Mouse (Mus musculus) heart, embryonic 12.5 days (tissue): ENCODE results near the gene Rbpms2. TPM values are rescaled to one million over a fixed set of nuclear protein-coding genes. Genes with fewer than 3 reads are reported as not detected.
A peak's percentile ranks its signal among the peaks of the same experiment; 100 is the strongest.
"Not testable (repeated sequence)": the region's sequence is repeated elsewhere in the genome, so short reads cannot be mapped to it uniquely, and the experiment has no call there.

ENCODE experiments used
- ATAC-seq: fragments of 200-750 bp; cut with Nextera tagmentation; 2 replicates; pipeline ENCODE4 v1.8.0; 2017; ENCODE audit warnings: moderate TSS enrichment, moderate library complexity; ENCODE audit not compliant: insufficient number of reproducible peaks, low FRiP score
- H3K27ac ChIP-seq: fragments of 300-500 bp; sonication (generic); 2 replicates; pipeline ENCODE4 v1.5.1; 2016; ENCODE audit warnings: mild to moderate bottlenecking, moderate library complexity; ENCODE audit not compliant: poor library complexity, severe bottlenecking
- H3K27me3 ChIP-seq: fragments of 300-500 bp; sonication (generic); replicated peaks from 2 replicates; pipeline ENCODE4 v1.6.1; 2016; ENCODE audit warnings: mild to moderate bottlenecking, moderate library complexity
- H3K36me3 ChIP-seq: fragments of 300-500 bp; sonication (generic); 2 replicates; pipeline ENCODE4 v1.6.1; 2016; ENCODE audit warnings: mild to moderate bottlenecking, moderate library complexity
- H3K4me1 ChIP-seq: fragments of 300-500 bp; sonication (generic); replicated peaks from 2 replicates; pipeline ENCODE4 v1.6.1; 2016; ENCODE audit warnings: mild to moderate bottlenecking
- H3K4me2 ChIP-seq: fragments of 300-500 bp; sonication (generic); 2 replicates; pipeline ENCODE4 v1.6.1; 2016; ENCODE audit warnings: mild to moderate bottlenecking, moderate library complexity
- H3K4me3 ChIP-seq: fragments of 300-500 bp; sonication (generic); 2 replicates; pipeline ENCODE4 v1.5.1; 2016; ENCODE audit warnings: mild to moderate bottlenecking
- H3K9ac ChIP-seq: fragments of 300-500 bp; sonication (generic); 2 replicates; pipeline ENCODE4 v1.6.1; 2016; ENCODE audit warnings: mild to moderate bottlenecking, moderate library complexity
- H3K9me3 ChIP-seq: fragments of 300-500 bp; sonication (generic); replicated peaks from 2 replicates; pipeline ENCODE4 v1.6.1; 2016; ENCODE audit warnings: mild to moderate bottlenecking, moderate library complexity
- WGBS: fragments of 180-500 bp; shearing (Covaris S2); methylation state at CpG from one replicate; pipeline ENCODE4 v1.1.7; 2016; 5-methylcytosine and 5-hydroxymethylcytosine counted together
- polyA plus RNA-seq: library from polyadenylated mRNA; unstranded; fragments of >200 nt; fragmentation: Nextera tagmentation; extraction: Ambion mirVana; gene quantifications from 2 replicates; pipeline ENCODE4 v1.2.1, GENCODE M21; 2016

The Rbpms2 gene
- polyA plus RNA-seq, 1 experiment from 2014 or later: 132 TPM

GRCm38 (mm10) chr9:65679181-65679761 is 49.8 kb downstream of the Rbpms2 start:
- Histone ChIP-seq H3K4me3 (peak overlapping the region; percentile 29), H3K9me3 (no peaks in the 10 kb centered on the region), H3K4me2 (peak overlapping the region; percentile 79), H3K27me3 (no peaks in the 10 kb centered on the region), H3K36me3 (no peaks in the 10 kb centered on the region), H3K4me1 (peaks cover 59% of the 10 kb centered on the region), H3K9ac (peak overlapping the region; percentile 42), H3K27ac (peak overlapping the region; percentile 90)
- WGBS: 20% methylated on average over 5 of the region's 5 CpGs
- ATAC-seq: peak; percentile 26; the same call in 1 of the 2 replicates

DNA sequence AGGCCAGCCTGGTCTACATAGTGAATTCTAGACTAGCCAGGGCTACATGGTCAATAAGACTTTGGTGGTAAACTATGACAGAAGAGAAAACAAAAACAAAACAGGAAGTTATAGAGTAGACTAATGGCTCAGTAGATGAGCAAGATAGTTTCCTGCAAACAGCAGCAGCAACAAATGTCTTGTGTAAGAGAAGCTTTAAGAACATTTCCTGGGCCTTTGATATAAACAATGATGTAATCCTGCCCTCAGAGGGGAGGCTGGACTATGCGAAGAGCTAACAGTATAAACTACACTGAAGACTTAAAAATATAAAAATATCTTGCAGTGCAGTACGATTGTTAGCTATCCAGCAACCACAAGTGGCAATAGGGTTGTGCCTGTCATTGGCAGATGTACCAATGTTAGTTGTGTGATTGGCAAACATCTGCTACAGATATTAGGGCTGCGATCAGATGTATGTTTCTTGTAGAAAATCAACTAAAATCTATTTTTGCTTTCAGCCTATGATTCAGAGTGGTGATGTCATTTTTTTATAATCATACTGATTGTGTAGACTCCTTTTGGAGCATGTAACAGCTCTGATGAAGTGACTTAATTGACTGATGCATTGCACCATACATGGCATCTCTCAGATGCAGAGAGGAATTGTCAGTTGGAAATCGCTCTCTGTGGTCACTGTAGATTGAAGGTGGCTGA is 51.6 kb downstream of the Rbpms2 start:
- 74% methylated on average over 4 of the region's 4 CpGs for WGBS
- no peak for ATAC-seq
- no peak overlapping the region for H3K4me3 ChIP-seq
- H3K9ac ChIP-seq: no peak overlapping the region
- no peak overlapping the region for H3K27ac ChIP-seq
- H3K4me2 ChIP-seq: no peak overlapping the region
- H3K36me3 ChIP-seq: peaks cover 10% of the 10 kb centered on the region
- peaks cover 53% of the 10 kb centered on the region for H3K4me1 ChIP-seq
- no peaks in the 10 kb centered on the region for H3K27me3 ChIP-seq
- H3K9me3 ChIP-seq: no peaks in the 10 kb centered on the region

GRCm38 (mm10) chr9:65681634-65681940 is 52.1 kb downstream of the Rbpms2 start:
- no peak overlapping the region for H3K27ac ChIP-seq
- peaks cover 53% of the 10 kb centered on the region for H3K4me1 ChIP-seq
- H3K9me3 ChIP-seq: no peaks in the 10 kb centered on the region
- WGBS: 88% methylated on average over 2 of the region's 2 CpGs
- no peak overlapping the region for H3K4me3 ChIP-seq
- no peak for ATAC-seq
- peaks cover 15% of the 10 kb centered on the region for H3K36me3 ChIP-seq
- no peaks in the 10 kb centered on the region for H3K27me3 ChIP-seq
- no peak overlapping the region for H3K9ac ChIP-seq
- no peak overlapping the region for H3K4me2 ChIP-seq

- Histone ChIP-seq H3K9ac (no peak overlapping the region), H3K4me1 (peaks cover 51% of the 10 kb centered on the region), H3K27ac (no peak overlapping the region), H3K9me3 (no peaks in the 10 kb centered on the region), H3K4me2 (no peak overlapping the region), H3K4me3 (no peak overlapping the region), H3K27me3 (no peaks in the 10 kb centered on the region), H3K36me3 (peaks cover 21% of the 10 kb centered on the region)
- ATAC-seq: no peak
- 73% methylated on average over 3 of the region's 3 CpGs for WGBS
Observed at GRCm38 (mm10) chr9:65682183-65682582, 52.7 kb downstream of the Rbpms2 start.

DNA sequence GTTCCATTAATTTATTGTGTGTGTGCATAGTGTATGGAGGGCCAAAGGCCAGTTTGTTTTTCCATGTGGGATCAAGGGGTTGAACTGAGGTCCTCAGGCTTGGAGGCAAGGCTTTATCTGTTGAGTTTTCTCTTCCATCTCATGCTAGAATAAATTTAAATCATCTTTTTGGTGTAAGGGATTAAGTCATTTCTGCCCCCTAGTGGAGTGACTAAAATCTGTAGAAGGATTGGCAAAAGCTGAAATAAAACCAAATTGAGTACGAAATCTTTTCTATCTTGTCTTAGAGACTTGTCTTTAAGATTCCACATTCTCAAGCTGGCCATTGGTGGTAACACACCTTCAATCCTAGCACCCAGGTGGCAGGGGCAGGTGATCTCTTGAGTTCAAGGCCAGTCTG is 53.5 kb downstream of the Rbpms2 start:
- 82% methylated on average over 1 of the region's 1 CpGs for WGBS
- Histone ChIP-seq H3K9me3 (no peaks in the 10 kb centered on the region), H3K4me1 (peaks cover 43% of the 10 kb centered on the region), H3K27ac (no peak overlapping the region), H3K4me3 (no peak overlapping the region), H3K4me2 (no peak overlapping the region), H3K9ac (no peak overlapping the region), H3K27me3 (no peaks in the 10 kb centered on the region), H3K36me3 (peaks cover 28% of the 10 kb centered on the region)
- no peak for ATAC-seq

DNA sequence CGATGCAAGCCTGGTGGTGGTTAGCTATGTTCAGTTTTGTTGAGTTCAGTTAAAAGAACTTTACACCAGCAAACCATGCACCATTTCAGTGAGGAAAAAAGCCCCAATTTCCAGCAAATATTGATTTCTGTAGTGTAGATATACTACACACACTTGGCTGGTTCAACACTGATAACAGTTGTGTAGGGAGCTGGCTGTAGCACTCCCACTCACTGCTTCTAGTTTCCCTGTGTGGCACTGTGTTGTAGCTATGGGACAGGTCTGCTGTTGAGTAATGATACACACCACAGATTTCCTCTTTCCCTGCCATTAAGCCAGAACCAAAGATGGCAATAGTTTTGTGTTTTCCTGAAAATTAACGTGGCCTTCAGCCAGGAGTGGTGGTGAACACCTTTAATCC is 55.3 kb downstream of the Rbpms2 start:
- Histone ChIP-seq H3K9ac (no peak overlapping the region), H3K27me3 (no peaks in the 10 kb centered on the region), H3K4me3 (no peak overlapping the region), H3K36me3 (peaks cover 38% of the 10 kb centered on the region), H3K4me1 (peaks cover 26% of the 10 kb centered on the region), H3K9me3 (no peaks in the 10 kb centered on the region), H3K27ac (no peak overlapping the region), H3K4me2 (no peak overlapping the region)
- ATAC-seq: no peak
- 80% methylated on average over 2 of the region's 2 CpGs for WGBS

GRCm38 (mm10) chr9:65689869-65690268 is 60.4 kb downstream of the Rbpms2 start:
- peaks cover 15% of the 10 kb centered on the region for H3K4me1 ChIP-seq
- H3K4me3 ChIP-seq, H3K27me3 ChIP-seq, ATAC-seq, H3K27ac ChIP-seq, H3K9ac ChIP-seq, H3K4me2 ChIP-seq, H3K9me3 ChIP-seq: not testable (repeated sequence)
- 71% methylated on average over 2 of the region's 2 CpGs for WGBS
- peaks cover 80% of the 10 kb centered on the region for H3K36me3 ChIP-seq

- H3K9me3 ChIP-seq: no peaks in the 10 kb centered on the region
- H3K27ac ChIP-seq: peak overlapping the region; percentile 42; the same call in 1 of the 2 replicates
- no peak for ATAC-seq
- H3K9ac ChIP-seq: 0 out of 2 replicates have a peak overlapping the region, but pooled peaks have one; percentile 10
- no peak overlapping the region for H3K4me2 ChIP-seq
- H3K27me3 ChIP-seq: no peaks in the 10 kb centered on the region
- peaks cover 83% of the 10 kb centered on the region for H3K36me3 ChIP-seq
- H3K4me1 ChIP-seq: peaks cover 30% of the 10 kb centered on the region
- 66% methylated on average over 3 of the region's 3 CpGs for WGBS
- no peak overlapping the region for H3K4me3 ChIP-seq
Observed at GRCm38 (mm10) chr9:65692466-65692865, 63.0 kb downstream of the Rbpms2 start.

DNA sequence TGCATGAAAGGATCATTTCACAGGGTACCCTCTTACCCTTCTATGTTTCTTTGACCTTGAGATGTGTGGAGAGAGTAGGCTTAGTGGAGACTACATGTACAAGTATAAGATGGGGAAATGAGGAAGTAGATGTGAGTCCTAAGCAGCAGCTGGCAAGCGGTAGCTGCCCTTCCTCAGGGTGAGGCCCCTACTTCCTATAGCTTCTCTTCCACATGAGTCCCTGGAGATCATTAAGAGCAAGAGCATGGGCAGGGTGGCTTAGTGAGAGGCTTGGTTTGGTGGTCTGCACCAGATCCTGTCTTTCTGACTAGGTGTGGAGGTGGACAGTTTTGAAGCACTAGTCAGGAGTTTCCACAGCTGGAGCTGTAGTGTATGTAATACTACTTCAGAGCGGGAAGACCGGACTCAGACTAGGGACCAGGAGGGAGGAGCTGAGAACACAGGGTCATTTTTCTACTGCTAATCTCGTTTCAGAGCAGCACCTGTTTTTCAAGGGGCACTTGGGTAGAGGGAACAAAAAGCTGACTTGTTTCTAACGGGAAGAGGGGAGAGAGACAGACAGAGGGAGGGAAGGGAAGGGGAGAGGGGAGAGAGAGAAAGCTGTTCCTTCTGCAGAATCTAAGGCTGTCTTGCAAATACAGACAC is 63.6 kb downstream of the Rbpms2 start:
- Histone ChIP-seq H3K4me2 (no peak overlapping the region), H3K9ac (0 out of 2 replicates have a peak overlapping the region, but pooled peaks have one; percentile 10), H3K9me3 (no peaks in the 10 kb centered on the region), H3K4me3 (no peak overlapping the region), H3K27ac (peak overlapping the region; percentile 50; the same call in 1 of the 2 replicates), H3K4me1 (peaks cover 30% of the 10 kb centered on the region), H3K36me3 (peaks cover 83% of the 10 kb centered on the region), H3K27me3 (no peaks in the 10 kb centered on the region)
- no peak for ATAC-seq
- WGBS: 30% methylated on average over 5 of the region's 5 CpGs

DNA sequence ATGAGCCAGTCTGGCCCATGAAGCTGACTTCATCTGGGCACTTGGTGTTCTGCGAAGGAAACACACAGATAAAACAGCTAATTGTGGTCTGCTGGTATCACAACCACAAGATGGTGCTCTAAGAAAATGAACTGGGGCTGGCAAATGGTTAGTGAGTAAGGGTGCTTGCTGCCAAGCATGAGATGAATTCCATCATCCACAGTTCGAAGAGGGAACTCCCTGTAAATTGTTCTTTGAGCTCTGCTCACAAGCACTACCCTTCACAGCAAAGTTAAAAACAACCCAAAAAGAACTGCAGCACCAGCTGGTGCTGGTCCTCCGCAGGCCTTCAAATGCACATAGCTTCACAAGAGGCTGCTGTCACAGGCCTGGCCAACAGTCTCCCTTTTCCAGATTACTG is 66.2 kb downstream of the Rbpms2 start:
- H3K4me3 ChIP-seq: no peak overlapping the region
- H3K4me1 ChIP-seq: peaks cover 30% of the 10 kb centered on the region
- no peak overlapping the region for H3K9ac ChIP-seq
- WGBS: 63% methylated on average over 3 of the region's 3 CpGs
- no peaks in the 10 kb centered on the region for H3K27me3 ChIP-seq
- H3K27ac ChIP-seq: peak overlapping the region; percentile 62
- no peak overlapping the region for H3K4me2 ChIP-seq
- ATAC-seq: 0 out of 2 replicates have a peak, but pooled peaks have one; percentile 38
- peaks cover 89% of the 10 kb centered on the region for H3K36me3 ChIP-seq
- no peaks in the 10 kb centered on the region for H3K9me3 ChIP-seq

GRCm38 (mm10) chr9:65696337-65696736 is 66.9 kb downstream of the Rbpms2 start:
- H3K9me3 ChIP-seq: no peaks in the 10 kb centered on the region
- peaks cover 30% of the 10 kb centered on the region for H3K4me1 ChIP-seq
- no peak overlapping the region for H3K4me2 ChIP-seq
- H3K36me3 ChIP-seq: peaks cover 92% of the 10 kb centered on the region
- ATAC-seq: no peak
- H3K27me3 ChIP-seq: no peaks in the 10 kb centered on the region
- no peak overlapping the region for H3K4me3 ChIP-seq
- H3K9ac ChIP-seq: no peak overlapping the region
- peak overlapping the region; percentile 62 for H3K27ac ChIP-seq
